Mouse (Mus musculus) MEL (cell line): ENCODE measurements around the gene Pusl1. TPM values are rescaled to one million over a fixed set of nuclear protein-coding genes. Genes with fewer than 3 reads are reported as not detected.
A peak's percentile ranks its signal among the peaks of the same experiment; 100 is the strongest.

Source experiments
- DNase-seq: peaks from one replicate; pipeline ENCODE4 v3.0.0; 2011; ENCODE audit warnings: low read depth, low spot score
- H3K27ac ChIP-seq: 2 replicates; pipeline ENCODE4 v1.5.1; 2012; ENCODE audit warnings: low read depth, mild to moderate bottlenecking, control low read depth, low read length, moderate library complexity; ENCODE audit not compliant: control insufficient read depth
- H3K27me3 ChIP-seq, 2 experiments: fragments of 150-350 bp in 1 of 2; sonication (generic) in 1 of 2; 2 replicates each; pipeline ENCODE4 v1.6.1; 2012; ENCODE audit warnings: low read length in 2 of 2, mild to moderate bottlenecking in 2 of 2, improper control_type of control experiment in 1 of 2, moderate library complexity in 1 of 2; ENCODE audit not compliant: insufficient read depth in 2 of 2, control insufficient read depth in 1 of 2
- H3K36me3 ChIP-seq, 2 experiments: 2 replicates each; pipeline ENCODE4 v1.6.1; 2012 to 2014; ENCODE audit warnings: low read length in 2 of 2, improper control_type of control experiment in 1 of 2, inconsistent platforms in 1 of 2, mild to moderate bottlenecking in 1 of 2; ENCODE audit not compliant: insufficient read depth in 2 of 2, control insufficient read depth in 1 of 2
- H3K4me1 ChIP-seq, 2 experiments: fragments of 150-350 bp in 1 of 2; sonication (generic) in 1 of 2; 2 replicates each; pipeline ENCODE4 v1.6.1; 2012; ENCODE audit warnings: low read length in 2 of 2, improper control_type of control experiment in 1 of 2, mild to moderate bottlenecking in 1 of 2; ENCODE audit not compliant: insufficient read depth in 2 of 2, control insufficient read depth in 1 of 2
- H3K4me3 ChIP-seq, 2 experiments: fragments of 150-350 bp in 1 of 2; sonication (generic) in 1 of 2; 2 replicates each; pipeline ENCODE4 v1.5.1; 2012; ENCODE audit warnings: low read depth in 2 of 2, low read length in 2 of 2, mild to moderate bottlenecking in 2 of 2, moderate library complexity in 2 of 2, control low read depth in 1 of 2, improper control_type of control experiment in 1 of 2; ENCODE audit not compliant: control insufficient read depth in 1 of 2, insufficient read depth in 1 of 2
- H3K79me2 ChIP-seq: 2 replicates; pipeline ENCODE4 v1.6.1; 2012; ENCODE audit warnings: mild to moderate bottlenecking, low read length, moderate library complexity; ENCODE audit not compliant: control insufficient read depth, poor library complexity, insufficient read depth
- H3K9ac ChIP-seq: 2 replicates; pipeline ENCODE4 v1.6.1; 2012; ENCODE audit warnings: low read depth, mild to moderate bottlenecking, control low read depth, low read length, moderate library complexity; ENCODE audit not compliant: control insufficient read depth, poor library complexity, severe bottlenecking
- H3K9me3 ChIP-seq: fragments of 150-350 bp; sonication (generic); replicated peaks from 2 replicates; pipeline ENCODE4 v1.6.1; 2012; ENCODE audit warnings: mild to moderate bottlenecking, low read length, improper control_type of control experiment, moderate library complexity; ENCODE audit not compliant: insufficient read depth
- BHLHE40 ChIP-seq: IDR thresholded peaks from 2 replicates; pipeline ENCODE4 v1.6.1; 2012; ENCODE audit warnings: low read depth, mild to moderate bottlenecking, inconsistent platforms, low read length, improper control_type of control experiment, borderline replicate concordance
- CHD1 ChIP-seq: IDR thresholded peaks from 2 replicates; pipeline ENCODE4 v1.6.1; 2012; ENCODE audit warnings: low read depth, mild to moderate bottlenecking, inconsistent platforms, low read length, improper control_type of control experiment
- CTCF ChIP-seq, 3 experiments: IDR thresholded peaks in 2 of 3; conservative IDR thresholded peaks in 1 of 3; 2 replicates each; pipeline ENCODE4 v1.5.1; 2011 to 2012; ENCODE audit warnings: low read length in 3 of 3, low read depth in 2 of 3, mild to moderate bottlenecking in 2 of 3, improper control_type of control experiment in 1 of 3, inconsistent platforms in 1 of 3, mixed read lengths in 1 of 3, moderate library complexity in 1 of 3; ENCODE audit not compliant: control insufficient read depth in 1 of 3, insufficient read depth in 1 of 3, poor library complexity in 1 of 3, severe bottlenecking in 1 of 3
- E2F4 ChIP-seq: IDR thresholded peaks from 2 replicates; pipeline ENCODE4 v1.6.1; 2011; ENCODE audit warnings: low read depth, low read length, improper control_type of control experiment, borderline replicate concordance
- EP300 ChIP-seq, 2 experiments: IDR thresholded peaks; 2 replicates each; pipeline ENCODE4 v1.6.1; 2011; ENCODE audit warnings: improper control_type of control experiment in 2 of 2, low read length in 2 of 2, low read depth in 1 of 2, mild to moderate bottlenecking in 1 of 2
- GABPA ChIP-seq: IDR thresholded peaks from 2 replicates; pipeline ENCODE4 v1.6.1; 2012; ENCODE audit warnings: low read depth, mild to moderate bottlenecking, inconsistent platforms, low read length, improper control_type of control experiment, moderate library complexity
- GATA1 ChIP-seq: IDR thresholded peaks from 2 replicates; pipeline ENCODE4 v1.6.1; 2011; ENCODE audit warnings: low read depth, low read length, improper control_type of control experiment
- HCFC1 ChIP-seq: IDR thresholded peaks from 2 replicates; pipeline ENCODE4 v1.6.1; 2012; ENCODE audit warnings: low read depth, mild to moderate bottlenecking, inconsistent platforms, low read length, improper control_type of control experiment, moderate library complexity
- MAFK ChIP-seq: IDR thresholded peaks from 2 replicates; pipeline ENCODE4 v1.6.1; 2011; ENCODE audit warnings: low read depth, mild to moderate bottlenecking, low read length, improper control_type of control experiment, borderline replicate concordance
- MAX ChIP-seq: IDR thresholded peaks from 2 replicates; pipeline ENCODE4 v1.6.1; 2011; ENCODE audit warnings: low read length, improper control_type of control experiment
- MEF2A ChIP-seq: IDR thresholded peaks from 2 replicates; pipeline ENCODE4 v1.6.1; 2014; ENCODE audit warnings: low read depth, mild to moderate bottlenecking, inconsistent platforms, low read length, improper control_type of control experiment; ENCODE audit not compliant: poor library complexity, insufficient replicate concordance, severe bottlenecking; ENCODE audit errors: extremely low read depth
- NELFE ChIP-seq: IDR thresholded peaks from 2 replicates; pipeline ENCODE4 v1.6.1; 2011; ENCODE audit warnings: low read depth, low read length, improper control_type of control experiment
- NRF1 ChIP-seq: IDR thresholded peaks from 2 replicates; pipeline ENCODE4 v1.6.1; 2014; ENCODE audit warnings: low read depth, mild to moderate bottlenecking, inconsistent platforms, low read length, improper control_type of control experiment, moderate library complexity; ENCODE audit not compliant: poor library complexity, insufficient read depth, severe bottlenecking
- POLR2A ChIP-seq, 2 experiments: IDR thresholded peaks; 2 replicates each; pipeline ENCODE4 v1.6.1; 2011 to 2012; ENCODE audit warnings: low read length in 2 of 2, mild to moderate bottlenecking in 2 of 2, control low read depth in 1 of 2, improper control_type of control experiment in 1 of 2, low read depth in 1 of 2, moderate library complexity in 1 of 2; ENCODE audit not compliant: control insufficient read depth in 1 of 2, insufficient read depth in 1 of 2, poor library complexity in 1 of 2
- POLR2AphosphoS2 ChIP-seq: IDR thresholded peaks from 2 replicates; pipeline ENCODE4 v1.6.1; 2011; ENCODE audit warnings: low read length, improper control_type of control experiment
- POLR2AphosphoS5 ChIP-seq: IDR thresholded peaks from 2 replicates; pipeline ENCODE4 v1.6.1; 2012; ENCODE audit warnings: low read depth, borderline replicate concordance, mild to moderate bottlenecking, inconsistent platforms, low read length, moderate library complexity, mixed read lengths
- SMC3 ChIP-seq: IDR thresholded peaks from 2 replicates; pipeline ENCODE4 v1.6.1; 2011; ENCODE audit warnings: low read depth, low read length, improper control_type of control experiment
- TAL1 ChIP-seq: IDR thresholded peaks from 2 replicates; pipeline ENCODE4 v1.6.1; 2012; ENCODE audit warnings: mild to moderate bottlenecking, inconsistent platforms, low read length, moderate library complexity, mixed read lengths
- TBP ChIP-seq: IDR thresholded peaks from 2 replicates; pipeline ENCODE4 v1.8.0; 2011; ENCODE audit warnings: low read depth, low read length, improper control_type of control experiment
- UBTF ChIP-seq: IDR thresholded peaks from 2 replicates; pipeline ENCODE4 v1.6.1; 2012; ENCODE audit warnings: low read depth, mild to moderate bottlenecking, inconsistent platforms, low read length, improper control_type of control experiment, moderate library complexity, borderline replicate concordance; ENCODE audit not compliant: insufficient read depth
- USF1 ChIP-seq: IDR thresholded peaks from 2 replicates; pipeline ENCODE4 v1.6.1; 2014; ENCODE audit warnings: low read depth, mild to moderate bottlenecking, inconsistent platforms, low read length, improper control_type of control experiment, moderate library complexity
- USF2 ChIP-seq, 2 experiments: IDR thresholded peaks; 2 replicates each; pipeline ENCODE4 v1.6.1; 2011 to 2012; ENCODE audit warnings: improper control_type of control experiment in 2 of 2, low read length in 2 of 2, borderline replicate concordance in 1 of 2, inconsistent platforms in 1 of 2, low read depth in 1 of 2, mild to moderate bottlenecking in 1 of 2; ENCODE audit not compliant: insufficient read depth in 1 of 2
- ZKSCAN1 ChIP-seq: IDR thresholded peaks from 2 replicates; pipeline ENCODE4 v1.6.1; 2012; ENCODE audit warnings: low read depth, mild to moderate bottlenecking, inconsistent platforms, low read length, improper control_type of control experiment, moderate library complexity
- ZMIZ1 ChIP-seq: IDR thresholded peaks from 2 replicates; pipeline ENCODE4 v1.6.1; 2012; ENCODE audit warnings: low read depth, mild to moderate bottlenecking, inconsistent platforms, low read length, improper control_type of control experiment, moderate library complexity
- ZNF384 ChIP-seq: IDR thresholded peaks from 2 replicates; pipeline ENCODE4 v1.6.1; 2012; ENCODE audit warnings: low read depth, mild to moderate bottlenecking, inconsistent platforms, low read length, improper control_type of control experiment
- polyA plus RNA-seq, 2 experiments: library from polyadenylated mRNA; stranded (reverse) in 1 of 2; unstranded in 1 of 2; fragments of >175 nt in 1 of 2; fragments of >200 nt in 1 of 2; gene quantifications; 2 replicates each; pipeline versions ENCODE4 v1.2.1 to v1.2.4; 2012; ENCODE audit warnings: low replicate concordance in 2 of 2, low read depth in 1 of 2; ENCODE audit not compliant: insufficient read length in 2 of 2, insufficient read depth in 1 of 2, missing spikeins in 1 of 2
- total RNA-seq: library from RNA; depleted of rRNA; stranded (reverse); fragments of 300-350 nt; gene quantifications from 2 replicates; pipeline ENCODE4 v1.2.3, GENCODE M21; 2012

The Pusl1 gene
- total and polyA plus RNA-seq, 3 experiments: 65.2 to 68.4 TPM; not detected in 1

- peaks cover 27% of the 10 kb centered on the region for H3K79me2 ChIP-seq
- peak overlapping the region; percentile 87 to 89 for H3K4me3 ChIP-seq
- H3K9me3 ChIP-seq: no peaks in the 10 kb centered on the region
- H3K36me3 ChIP-seq: peaks cover 0 to 9% of the 10 kb centered on the region in 2 experiments
- TF ChIP-seq NRF1: no peak
- no peak for TF ChIP-seq TAL1
- no peak for TF ChIP-seq BHLHE40
- no peak for TF ChIP-seq E2F4
- no peak for TF ChIP-seq POLR2AphosphoS5
- no peak for TF ChIP-seq POLR2A (IDR thresholded peaks at IDR 0.05; ENCODE audit: control insufficient read depth in 1 of 2, insufficient read depth in 1 of 2, low read depth in 1 of 2, low read length in 2 of 2, poor library complexity in 1 of 2)
- no peak for TF ChIP-seq ZKSCAN1
- TF ChIP-seq ZNF384: no peak
- TF ChIP-seq CHD1: no peak
- H3K4me1 ChIP-seq: peaks cover 4 to 12% of the 10 kb centered on the region in 2 experiments
- H3K27me3 ChIP-seq: no peaks in the 10 kb centered on the region
- no peak for DNase-seq
- H3K9ac ChIP-seq: peak overlapping the region; percentile 79
- peak overlapping the region; percentile 15; the same call in 1 of the 2 replicates for H3K27ac ChIP-seq
Measured at GRCm38 (mm10) chr4:155868614-155869298, 22.8 kb downstream of the Pusl1 start.

GRCm38 (mm10) chr4:155863001-155863400 lies 28.6 kb downstream of the Pusl1 start, which contains the start of gene Tas1r3:
Gene Tas1r3, minus strand, starts transcription at chr4:155863362.
- no peak for DNase-seq
- H3K36me3 ChIP-seq: no peaks in the 10 kb centered on the region; a peak in 1 of 4 replicates

More at GRCm38 (mm10) chr4:155863001-155863400, 28.6 kb downstream of the Pusl1 start, which contains the start of gene Tas1r3:
- Histone ChIP-seq H3K4me1 (peaks cover 3% of the 10 kb centered on the region in 2 experiments; a peak in 2 of 4 replicates), H3K4me3 (no peak within 1 kb of the TSS), H3K9me3 (no peaks in the 10 kb centered on the region), H3K9ac (no peak within 1 kb of the TSS), H3K27ac (no peak within 1 kb of the TSS), H3K79me2 (no peaks in the 10 kb centered on the region), H3K27me3 (no peaks in the 10 kb centered on the region)
- TF ChIP-seq NELFE (no peak), GABPA (no peak), MAX (no peak), USF2 (IDR thresholded peaks at IDR 0.05; ENCODE audit: borderline replicate concordance in 1 of 2, insufficient read depth in 1 of 2, low read depth in 1 of 2, low read length in 2 of 2) (no peak), USF1 (no peak), MEF2A (no peak), SMC3 (no peak), HCFC1 (no peak), ZMIZ1 (no peak), CTCF (IDR thresholded peaks at IDR 0.05 in 2 of 3, conservative IDR thresholded peaks at IDR 0.05 in 1 of 3; ENCODE audit: control insufficient read depth in 1 of 3, insufficient read depth in 1 of 3, low read depth in 2 of 3, low read length in 3 of 3, poor library complexity in 1 of 3, severe bottlenecking in 1 of 3) (no peak), GATA1 (no peak), NRF1 (no peak), UBTF (no peak), MAFK (no peak), TBP (no peak), EP300 (IDR thresholded peaks at IDR 0.05; ENCODE audit: low read depth in 1 of 2, low read length in 2 of 2) (no peak), POLR2AphosphoS2 (no peak), POLR2AphosphoS5 (no peak)
